25 mouse cellular contexts compared by ENCODE assay signal in the genomic region with DNA sequence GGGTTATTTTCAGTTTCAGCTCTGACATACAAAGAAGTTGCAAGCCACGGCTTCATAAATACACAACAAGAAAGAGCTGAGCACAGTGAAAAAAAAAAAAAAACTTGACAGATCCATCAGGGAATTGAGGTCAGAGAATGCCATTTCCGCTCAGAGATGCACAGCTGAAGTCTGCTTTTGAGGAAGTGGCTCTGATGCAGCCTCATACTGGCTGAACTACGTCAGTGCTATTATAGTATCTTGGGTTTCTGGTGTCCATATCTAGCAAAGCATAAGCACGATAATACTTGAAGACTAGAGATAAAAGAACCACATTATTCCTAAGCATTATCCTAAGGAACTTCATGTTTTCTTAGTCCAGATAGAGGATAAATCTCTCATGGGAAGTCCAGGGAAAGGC.
DNase-seq lines count a peak whose midpoint lies in the region; ATAC-seq and TF ChIP-seq lines count a peak whose summit lies in the region.
"Had no signal": no experiment of that assay in that cellular context is flagged by ENCODE, and none has a peak within 500 bp of the region (broad histone marks: within the 10 kb centered on the region; RNA-seq: fewer than 3 reads in every experiment).

No protein-coding gene starts in this region.

- TF ChIP-seq POLR2A in cortical plate, adult 2 months (IDR thresholded peaks at IDR 0.05; ENCODE audit: extremely low read depth, insufficient read depth, low read length), result no peak

- DNase-seq in heart, postnatal 0 days (ENCODE audit: low spot score), result no peak
- peak; percentile 20 for DNase-seq in retina, embryonic 14.5 days (ENCODE audit: low spot score)
- no peak for DNase-seq in layer of hippocampus, postnatal 10 days (ENCODE audit: low spot score in 2 of 2)
- DNase-seq in hindbrain, embryonic 11.5 days (ENCODE audit: low spot score), result no peak
- DNase-seq: adrenal gland, postnatal 36 days; cerebellum, adult 11-12 months; cerebellum, postnatal 10 days; heart, postnatal 14 days; kidney, adult 18-20 months; liver, postnatal 0 days; lung, postnatal 10 days; thymus, adult 2 months had no signal

- no peaks in the 10 kb centered on the region for H3K79me2 ChIP-seq in C2C12 (ENCODE audit: control insufficient read depth, insufficient read depth)

- no peak overlapping the region for H3K4me3 ChIP-seq in heart, postnatal 0 days (ENCODE audit: low read depth, low read length)
- H3K4me3 ChIP-seq in heart, embryonic 12.5 days, result no peak overlapping the region
- H3K4me3 ChIP-seq in C2C12 (ENCODE audit: insufficient read depth, poor library complexity, severe bottlenecking), result no peak overlapping the region
- H3K4me3 ChIP-seq in cortical plate, adult 2 months (ENCODE audit: insufficient read depth, low read length), result 0 out of 2 replicates have a peak overlapping the region, but pooled peaks have one; percentile 12
- H3K4me3 ChIP-seq in hindbrain, embryonic 11.5 days (ENCODE audit: low read depth, low read length), result no peak overlapping the region
- H3K4me3 ChIP-seq: heart, embryonic 10.5 days; hindbrain, embryonic 12.5 days; limb, embryonic 12.5 days; midbrain, embryonic 12.5 days had no signal

- no peak for TF ChIP-seq EP300 in heart, postnatal 0 days (IDR thresholded peaks at IDR 0.05; ENCODE audit: low read depth)

- no peak for TF ChIP-seq CTCF in heart, postnatal 0 days (IDR thresholded peaks at IDR 0.05; ENCODE audit: low read depth)
- TF ChIP-seq CTCF in C2C12 (IDR thresholded peaks at IDR 0.05; ENCODE audit: control insufficient read depth, insufficient read depth, insufficient read length), result no peak
- no peak for TF ChIP-seq CTCF in cortical plate, adult 2 months (IDR thresholded peaks at IDR 0.05; ENCODE audit: extremely low read depth, insufficient read depth, low read length)

- 39% methylated on average over 4 of the region's 4 CpGs for WGBS in heart, postnatal 0 days
- WGBS in heart, embryonic 12.5 days, result 57% methylated on average over 4 of the region's 4 CpGs
- WGBS in hindbrain, embryonic 11.5 days, result 83% methylated on average over 4 of the region's 4 CpGs

- no peak overlapping the region for H3K27ac ChIP-seq in heart, postnatal 0 days (ENCODE audit: low read depth)
- H3K27ac ChIP-seq in heart, embryonic 12.5 days (ENCODE audit: poor library complexity, severe bottlenecking), result no peak overlapping the region
- no peak overlapping the region for H3K27ac ChIP-seq in cortical plate, adult 2 months (ENCODE audit: insufficient read depth, low read length)
- no peak overlapping the region for H3K27ac ChIP-seq in hindbrain, embryonic 11.5 days (ENCODE audit: low read depth, low read length)
- H3K27ac ChIP-seq: heart, embryonic 10.5 days; hindbrain, embryonic 12.5 days; kidney, postnatal 0 days; limb, embryonic 12.5 days; midbrain, embryonic 12.5 days; stomach, postnatal 0 days had no signal

- no peaks in the 10 kb centered on the region for H3K9me3 ChIP-seq in heart, postnatal 0 days (replicated peaks; ENCODE audit: control insufficient read depth, low read length)
- H3K9me3 ChIP-seq in heart, embryonic 12.5 days (replicated peaks), result no peaks in the 10 kb centered on the region
- no peaks in the 10 kb centered on the region for H3K9me3 ChIP-seq in hindbrain, embryonic 11.5 days (ENCODE audit: control insufficient read depth, low read length)
- H3K9me3 ChIP-seq: heart, embryonic 10.5 days; hindbrain, embryonic 12.5 days; limb, embryonic 12.5 days; midbrain, embryonic 12.5 days had no signal

- H3K27me3 ChIP-seq in heart, postnatal 0 days (ENCODE audit: control insufficient read depth, insufficient read depth, low read length), result no peaks in the 10 kb centered on the region
- no peaks in the 10 kb centered on the region for H3K27me3 ChIP-seq in heart, embryonic 12.5 days (replicated peaks)
- H3K27me3 ChIP-seq in C2C12 (ENCODE audit: control insufficient read depth, insufficient read depth, insufficient read length), result no peaks in the 10 kb centered on the region
- H3K27me3 ChIP-seq in hindbrain, embryonic 11.5 days (ENCODE audit: control insufficient read depth, insufficient read depth, low read length), result no peaks in the 10 kb centered on the region
- H3K27me3 ChIP-seq: hindbrain, embryonic 12.5 days; limb, embryonic 12.5 days; midbrain, embryonic 12.5 days; Patski had no signal

- ATAC-seq in heart, postnatal 0 days (ENCODE audit: insufficient read depth, low read depth), result no peak
- no peak for ATAC-seq in heart, embryonic 12.5 days (ENCODE audit: insufficient number of reproducible peaks, low FRiP score)
- ATAC-seq in hindbrain, embryonic 11.5 days (ENCODE audit: low FRiP score), result no peak
- ATAC-seq: CD4-positive, CD25-positive, alpha-beta regulatory T cell, adult 4 months; liver, postnatal 0 days; Patski had no signal

- no peaks in the 10 kb centered on the region for H3K36me3 ChIP-seq in heart, postnatal 0 days (replicated peaks; ENCODE audit: control insufficient read depth, insufficient read depth, low read length)
- H3K36me3 ChIP-seq in heart, embryonic 12.5 days, result no peaks in the 10 kb centered on the region
- H3K36me3 ChIP-seq in C2C12 (ENCODE audit: control insufficient read depth, insufficient read depth), result no peaks in the 10 kb centered on the region
- no peaks in the 10 kb centered on the region for H3K36me3 ChIP-seq in hindbrain, embryonic 11.5 days (ENCODE audit: control insufficient read depth, insufficient read depth, low read length)
- H3K36me3 ChIP-seq: heart, embryonic 10.5 days; hindbrain, embryonic 12.5 days; limb, embryonic 12.5 days; midbrain, embryonic 12.5 days had no signal

- H3K4me2 ChIP-seq in heart, postnatal 0 days (ENCODE audit: low read depth, low read length), result 0 out of 2 replicates have a peak overlapping the region, but pooled peaks have one; percentile 16
- H3K4me2 ChIP-seq in heart, embryonic 12.5 days, result no peak overlapping the region
- H3K4me2 ChIP-seq in hindbrain, embryonic 11.5 days (replicated peaks; ENCODE audit: low read depth, low read length), result no peak overlapping the region
- H3K4me2 ChIP-seq: hindbrain, embryonic 12.5 days; limb, embryonic 12.5 days; liver, embryonic 11.5 days; midbrain, embryonic 12.5 days had no signal

- H3K4me1 ChIP-seq in heart, postnatal 0 days (ENCODE audit: control insufficient read depth, insufficient read depth), result no peaks in the 10 kb centered on the region
- no peaks in the 10 kb centered on the region for H3K4me1 ChIP-seq in heart, embryonic 12.5 days (replicated peaks)
- peaks cover 1% of the 10 kb centered on the region; the same call in 1 of the 2 replicates for H3K4me1 ChIP-seq in cortical plate, adult 2 months (ENCODE audit: control insufficient read depth, insufficient read depth, low read length)
- H3K4me1 ChIP-seq in hindbrain, embryonic 11.5 days (replicated peaks; ENCODE audit: control insufficient read depth, insufficient read depth, low read length), result no peaks in the 10 kb centered on the region
- H3K4me1 ChIP-seq: heart, embryonic 10.5 days; hindbrain, embryonic 12.5 days; limb, embryonic 12.5 days; midbrain, embryonic 12.5 days had no signal

- H3K9ac ChIP-seq in heart, postnatal 0 days (replicated peaks; ENCODE audit: low read depth, low read length), result no peak overlapping the region
- H3K9ac ChIP-seq in heart, embryonic 12.5 days, result no peak overlapping the region
- H3K9ac ChIP-seq in hindbrain, embryonic 11.5 days (ENCODE audit: low read depth, low read length), result no peak overlapping the region
- H3K9ac ChIP-seq: forebrain, postnatal 0 days; hindbrain, embryonic 12.5 days; limb, embryonic 12.5 days; liver, postnatal 0 days; midbrain, embryonic 12.5 days had no signal

- H3ac ChIP-seq in C2C12 (ENCODE audit: control insufficient read depth, insufficient read length, low read depth), result no peak overlapping the region

- H3K79me3 ChIP-seq in C2C12 (ENCODE audit: low read depth), result no peaks in the 10 kb centered on the region

TF ChIP-seq in C2C12, 6 proteins besides CTCF, POLR2A, EP300 and RAD21:
- TF ChIP-seq MYOD1 (IDR thresholded peaks at IDR 0.05; ENCODE audit: control insufficient read depth, insufficient read length, low read depth) (peak; percentile 37), CEBPB (IDR thresholded peaks at IDR 0.05; ENCODE audit: low read depth) (no peak), MAX (IDR thresholded peaks at IDR 0.05) (no peak), USF1 (IDR thresholded peaks at IDR 0.05; ENCODE audit: low read depth) (no peak), MYOG (IDR thresholded peaks at IDR 0.05; ENCODE audit: control insufficient read depth, extremely low read depth, insufficient read length) (no peak)
